Mouse (Mus musculus) lung, embryonic 16.5 days (tissue): Measurements from ENCODE around the gene Sox10. TPM values are rescaled to one million over a fixed set of nuclear protein-coding genes. Genes with fewer than 3 reads are reported as not detected.

Experiments used
- ATAC-seq: fragments of 200-750 bp; cut with Nextera tagmentation; 2 replicates; pipeline ENCODE4 v1.8.0; 2017; ENCODE audit warnings: low read depth, mild to moderate bottlenecking, moderate library complexity
- H3K27ac ChIP-seq: fragments of 300-500 bp; sonication (generic); 2 replicates; pipeline ENCODE4 v1.5.1; 2014; ENCODE audit warnings: mild to moderate bottlenecking, control low read depth, low read length
- H3K27me3 ChIP-seq: fragments of 300-500 bp; sonication (generic); 2 replicates; pipeline ENCODE4 v1.6.1; 2014; ENCODE audit warnings: low read depth, low read length, mixed read lengths; ENCODE audit not compliant: control insufficient read depth, insufficient read depth
- H3K36me3 ChIP-seq: fragments of 300-500 bp; sonication (generic); 2 replicates; pipeline ENCODE4 v1.6.1; 2014; ENCODE audit warnings: low read length; ENCODE audit not compliant: control insufficient read depth, insufficient read depth
- H3K4me1 ChIP-seq: fragments of 300-500 bp; sonication (generic); replicated peaks from 2 replicates; pipeline ENCODE4 v1.6.1; 2014; ENCODE audit warnings: low read length, mixed read lengths; ENCODE audit not compliant: control insufficient read depth, insufficient read depth
- H3K4me2 ChIP-seq: fragments of 300-500 bp; sonication (generic); 2 replicates; pipeline ENCODE4 v1.6.1; 2014; ENCODE audit warnings: low read depth, low read length, control low read depth
- H3K4me3 ChIP-seq: fragments of 300-500 bp; sonication (generic); 2 replicates; pipeline ENCODE4 v1.5.1; 2014; ENCODE audit warnings: mild to moderate bottlenecking, low read length, control low read depth
- H3K9ac ChIP-seq: fragments of 300-500 bp; sonication (generic); 2 replicates; pipeline ENCODE4 v1.6.1; 2014; ENCODE audit warnings: low read length, control low read depth
- H3K9me3 ChIP-seq: fragments of 300-500 bp; sonication (generic); 2 replicates; pipeline ENCODE4 v1.6.1; 2016; ENCODE audit warnings: low read length; ENCODE audit not compliant: control insufficient read depth
- WGBS: fragments of 180-500 bp; shearing (Covaris S2); extraction: QIAGEN DNeasy Blood & Tissue Kit; methylation state at CpG from one replicate; pipeline ENCODE4 v1.1.7; 2014; 5-methylcytosine and 5-hydroxymethylcytosine counted together
- polyA plus RNA-seq: library from polyadenylated mRNA; unstranded; fragments of >200 nt; fragmentation: Nextera tagmentation; extraction: Ambion mirVana; gene quantifications from 2 replicates; pipeline ENCODE4 v1.2.1, GENCODE M21; 2015

The Sox10 gene
- polyA plus RNA-seq, 1 experiment from 2014 or later = 0.82 TPM

GRCm38 (mm10) chr15:79122119-79122518 lies 42.9 kb downstream of the Sox10 start:
- H3K36me3 ChIP-seq = peaks cover 23% of the 10 kb centered on the region
- no peaks in the 10 kb centered on the region for H3K27me3 ChIP-seq
- ATAC-seq = no peak
- no peak overlapping the region for H3K9ac ChIP-seq
- no peak overlapping the region for H3K4me3 ChIP-seq
- H3K9me3 ChIP-seq = no peaks in the 10 kb centered on the region
- no peak overlapping the region for H3K4me2 ChIP-seq
- H3K4me1 ChIP-seq = no peaks in the 10 kb centered on the region
- WGBS = 87% methylated on average over 4 of the region's 4 CpGs
- no peak overlapping the region for H3K27ac ChIP-seq

GRCm38 (mm10) chr15:79119491-79119890 lies 45.5 kb downstream of the Sox10 start:
- ATAC-seq = no peak
- Histone ChIP-seq H3K4me1 (peaks cover 4% of the 10 kb centered on the region; the same call in 1 of the 2 replicates), H3K27ac (no peak overlapping the region), H3K4me3 (no peak overlapping the region), H3K36me3 (peaks cover 25% of the 10 kb centered on the region), H3K4me2 (no peak overlapping the region), H3K27me3 (no peaks in the 10 kb centered on the region), H3K9ac (no peak overlapping the region), H3K9me3 (no peaks in the 10 kb centered on the region)
- WGBS = 77% methylated on average over 9 of the region's 9 CpGs

GRCm38 (mm10) chr15:79115276-79115675 lies 49.8 kb downstream of the Sox10 start:
- no peak for ATAC-seq
- Histone ChIP-seq H3K27ac (no peak overlapping the region), H3K27me3 (no peaks in the 10 kb centered on the region), H3K4me3 (no peak overlapping the region), H3K4me1 (peaks cover 15% of the 10 kb centered on the region), H3K9me3 (no peaks in the 10 kb centered on the region), H3K4me2 (no peak overlapping the region), H3K36me3 (peaks cover 15% of the 10 kb centered on the region), H3K9ac (no peak overlapping the region)
- 49% methylated on average over 5 of the region's 5 CpGs for whole genome bisulfite sequencing

GRCm38 (mm10) chr15:79111774-79112173 lies 53.3 kb downstream of the Sox10 start:
- H3K4me3 ChIP-seq = no peak overlapping the region
- H3K4me2 ChIP-seq = no peak overlapping the region
- ATAC-seq = peak; percentile 8; the same call in 1 of the 2 replicates
- 31% methylated on average over 4 of the region's 4 CpGs for WGBS
- H3K36me3 ChIP-seq = peaks cover 13% of the 10 kb centered on the region
- H3K27ac ChIP-seq = peak overlapping the region; percentile 28; the same call in 1 of the 2 replicates
- H3K4me1 ChIP-seq = peaks cover 24% of the 10 kb centered on the region
- no peaks in the 10 kb centered on the region for H3K27me3 ChIP-seq
- H3K9ac ChIP-seq = no peak overlapping the region
- no peaks in the 10 kb centered on the region for H3K9me3 ChIP-seq

GRCm38 (mm10) chr15:79110528-79110927 lies 54.5 kb downstream of the Sox10 start:
- H3K9ac ChIP-seq = no peak overlapping the region; the same call in 1 of the 2 replicates
- no peaks in the 10 kb centered on the region for H3K27me3 ChIP-seq
- WGBS = 76% methylated on average over 2 of the region's 2 CpGs
- no peak overlapping the region for H3K27ac ChIP-seq
- H3K9me3 ChIP-seq = no peaks in the 10 kb centered on the region
- peaks cover 24% of the 10 kb centered on the region for H3K4me1 ChIP-seq
- H3K4me2 ChIP-seq = peak overlapping the region; percentile 80
- H3K36me3 ChIP-seq = peaks cover 13% of the 10 kb centered on the region
- no peak for ATAC-seq
- H3K4me3 ChIP-seq = peak overlapping the region; percentile 87

- no peak for ATAC-seq
- peaks cover 8% of the 10 kb centered on the region for H3K36me3 ChIP-seq
- H3K9me3 ChIP-seq = no peaks in the 10 kb centered on the region
- H3K27ac ChIP-seq = no peak overlapping the region
- H3K4me3 ChIP-seq = peak overlapping the region; percentile 87
- H3K4me1 ChIP-seq = peaks cover 20% of the 10 kb centered on the region
- H3K27me3 ChIP-seq = no peaks in the 10 kb centered on the region
- peak overlapping the region; percentile 91 for H3K9ac ChIP-seq
- WGBS = 17% methylated on average over 9 of the region's 9 CpGs
- H3K4me2 ChIP-seq = peak overlapping the region; percentile 80
Observed at GRCm38 (mm10) chr15:79110031-79110430, 55.0 kb downstream of the Sox10 start.

- Histone ChIP-seq H3K27me3 (no peaks in the 10 kb centered on the region), H3K4me1 (peaks cover 20% of the 10 kb centered on the region), H3K27ac (peak overlapping the region; percentile 78), H3K36me3 (peaks cover 4% of the 10 kb centered on the region; the same call in 1 of the 2 replicates), H3K9me3 (no peaks in the 10 kb centered on the region), H3K4me2 (peak overlapping the region; percentile 80), H3K9ac (peak overlapping the region; percentile 91), H3K4me3 (peak overlapping the region; percentile 87)
- under 1% methylated on average over 46 of the region's 46 CpGs for WGBS
- ATAC-seq = no peak; the same call in 1 of the 2 replicates
Observed at GRCm38 (mm10) chr15:79109321-79109934, 55.6 kb downstream of the Sox10 start.

GRCm38 (mm10) chr15:79108421-79109320 lies 56.4 kb downstream of the Sox10 start, which contains the start of gene Micall1:
TSS of gene Micall1 (plus strand) at chr15:79108898.
- no peaks in the 10 kb centered on the region for H3K9me3 ChIP-seq
- peak within 1 kb of the TSS; percentile 80 for H3K4me2 ChIP-seq
- H3K9ac ChIP-seq = peak within 1 kb of the TSS; percentile 91
- peak within 1 kb of the TSS; percentile 78 for H3K27ac ChIP-seq
- under 1% methylated on average over 41 of the region's 85 CpGs for WGBS
- ATAC-seq = peak; percentile 87
- H3K4me1 ChIP-seq = peaks cover 20% of the 10 kb centered on the region
- peak within 1 kb of the TSS; percentile 87 for H3K4me3 ChIP-seq
- H3K27me3 ChIP-seq = no peaks in the 10 kb centered on the region
- H3K36me3 ChIP-seq = peaks cover 4% of the 10 kb centered on the region; the same call in 1 of the 2 replicates

GRCm38 (mm10) chr15:79107966-79108365 lies 57.1 kb downstream of the Sox10 start:
- Histone ChIP-seq H3K9ac (peak overlapping the region; percentile 91; the same call in 1 of the 2 replicates), H3K4me1 (peaks cover 20% of the 10 kb centered on the region), H3K27ac (peak overlapping the region; percentile 78), H3K36me3 (peaks cover 4% of the 10 kb centered on the region; the same call in 1 of the 2 replicates), H3K4me2 (peak overlapping the region; percentile 80), H3K27me3 (no peaks in the 10 kb centered on the region), H3K9me3 (no peaks in the 10 kb centered on the region), H3K4me3 (peak overlapping the region; percentile 87)
- WGBS = 12% methylated on average over 7 of the region's 7 CpGs
- ATAC-seq = no peak
